Mouse (Mus musculus) midbrain, embryonic 15.5 days (tissue): ENCODE measurements around the gene AW822073. TPM values are rescaled to one million over a fixed set of nuclear protein-coding genes. Genes with fewer than 3 reads are reported as not detected.

Experiments used
- ATAC-seq: fragments of 200-750 bp; cut with Nextera tagmentation; replicated peaks from 2 replicates; pipeline ENCODE4 v1.8.0; 2017; ENCODE audit warnings: moderate TSS enrichment
- H3K27ac ChIP-seq: fragments of 300-500 bp; sonication (generic); 2 replicates; pipeline ENCODE4 v1.5.1; 2015; ENCODE audit warnings: mild to moderate bottlenecking, inconsistent platforms
- H3K27me3 ChIP-seq: fragments of 300-500 bp; sonication (generic); replicated peaks from 2 replicates; pipeline ENCODE4 v1.6.1; 2015; ENCODE audit warnings: inconsistent platforms
- H3K36me3 ChIP-seq: fragments of 300-500 bp; sonication (generic); replicated peaks from 2 replicates; pipeline ENCODE4 v1.6.1; 2015; ENCODE audit warnings: inconsistent platforms
- H3K4me1 ChIP-seq: fragments of 300-500 bp; sonication (generic); 2 replicates; pipeline ENCODE4 v1.6.1; 2015; ENCODE audit warnings: inconsistent platforms
- H3K4me2 ChIP-seq: fragments of 300-500 bp; sonication (generic); 2 replicates; pipeline ENCODE4 v1.6.1; 2015; ENCODE audit warnings: inconsistent platforms, mild to moderate bottlenecking, moderate library complexity
- H3K4me3 ChIP-seq: fragments of 300-500 bp; sonication (generic); 2 replicates; pipeline ENCODE4 v1.5.1; 2015; ENCODE audit warnings: mild to moderate bottlenecking, inconsistent platforms
- H3K9ac ChIP-seq: fragments of 300-500 bp; sonication (generic); 2 replicates; pipeline ENCODE4 v1.6.1; 2015; ENCODE audit warnings: mild to moderate bottlenecking, inconsistent platforms
- H3K9me3 ChIP-seq: fragments of 300-500 bp; sonication (generic); 2 replicates; pipeline ENCODE4 v1.6.1; 2016; ENCODE audit warnings: inconsistent platforms
- WGBS: fragments of 180-500 bp; shearing (Covaris S2); methylation state at CpG from one replicate; pipeline ENCODE4 v1.1.7; 2015; ENCODE audit warnings: mixed read lengths; 5-methylcytosine and 5-hydroxymethylcytosine counted together
- polyA plus RNA-seq: library from polyadenylated mRNA; unstranded; fragments of >200 nt; fragmentation: Nextera tagmentation; extraction: Ambion mirVana; gene quantifications from 2 replicates; pipeline ENCODE4 v1.2.1, GENCODE M21; 2015

AW822073 gene
- polyA plus RNA-seq, 1 experiment from 2014 or later: not detected

DNA sequence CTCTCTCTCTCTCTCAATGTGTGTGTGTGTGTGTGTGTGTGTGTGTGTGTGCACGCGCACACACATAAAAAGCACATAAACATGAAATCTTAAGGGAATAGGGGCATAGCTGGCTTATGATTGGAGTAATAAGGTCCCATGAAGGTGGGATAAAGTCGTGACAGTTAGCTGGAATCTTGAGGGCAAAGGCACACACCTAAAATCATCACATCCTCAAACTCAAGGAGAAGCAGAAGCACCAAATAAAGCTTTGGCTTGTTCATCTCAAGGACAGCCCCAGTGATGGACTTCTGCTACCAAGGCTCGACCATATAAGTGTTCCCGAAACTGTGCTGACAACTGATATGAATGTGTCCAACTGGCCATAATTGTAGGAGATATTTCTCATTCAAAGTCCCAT is 9.8 kb downstream of the AW822073 start:
- no peak overlapping the region for H3K4me3 ChIP-seq
- 80% methylated on average over 5 of the region's 5 CpGs for WGBS
- H3K27ac ChIP-seq: no peak overlapping the region
- H3K36me3 ChIP-seq: no peaks in the 10 kb centered on the region
- no peak for ATAC-seq
- no peaks in the 10 kb centered on the region for H3K9me3 ChIP-seq
- H3K4me2 ChIP-seq: no peak overlapping the region
- H3K27me3 ChIP-seq: no peaks in the 10 kb centered on the region
- H3K9ac ChIP-seq: no peak overlapping the region
- H3K4me1 ChIP-seq: no peaks in the 10 kb centered on the region

DNA sequence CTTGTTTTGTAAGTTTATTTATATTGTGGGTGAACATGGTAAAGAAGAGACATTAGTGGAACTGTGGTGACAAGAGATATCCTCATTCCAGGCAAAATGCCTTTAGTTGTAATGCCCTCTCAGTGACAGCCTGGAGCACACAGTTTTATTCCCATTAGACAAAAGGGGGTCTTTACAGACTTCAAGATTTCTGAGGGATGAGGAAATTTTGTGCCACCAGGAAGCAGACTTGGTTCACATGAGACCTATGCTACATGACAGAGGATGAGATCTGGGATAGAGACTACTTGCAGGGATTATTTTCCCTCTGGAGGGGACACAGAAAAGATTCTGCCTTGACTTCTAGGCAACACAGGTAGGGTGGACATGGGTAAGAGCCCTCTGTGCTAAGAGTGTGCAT is 10.2 kb downstream of the AW822073 start:
- ATAC-seq: no peak

DNA sequence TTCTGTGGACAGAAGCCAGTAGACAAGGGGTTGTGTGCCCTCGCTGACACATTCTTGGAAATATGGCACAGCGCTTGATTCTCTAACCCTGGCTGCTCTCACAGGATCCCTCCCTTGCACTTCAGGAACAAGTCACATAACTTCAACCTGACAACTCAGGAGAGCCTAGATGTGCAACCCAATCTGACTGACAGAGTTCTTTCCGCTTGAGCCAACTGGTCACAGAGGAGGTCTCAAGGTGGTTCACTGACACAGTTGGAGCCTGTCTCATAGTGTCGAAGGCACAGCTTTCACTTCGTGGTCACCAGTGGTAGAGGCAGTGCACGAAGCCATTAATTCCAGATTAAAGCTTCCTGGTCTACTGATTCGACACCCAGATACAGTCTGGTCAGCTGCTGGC is 12.5 kb downstream of the AW822073 start:
- Histone ChIP-seq H3K36me3 (no peaks in the 10 kb centered on the region), H3K9me3 (no peaks in the 10 kb centered on the region), H3K9ac (no peak overlapping the region), H3K4me2 (no peak overlapping the region), H3K4me1 (no peaks in the 10 kb centered on the region), H3K27ac (no peak overlapping the region), H3K4me3 (no peak overlapping the region), H3K27me3 (no peaks in the 10 kb centered on the region)
- ATAC-seq: no peak
- 81% methylated on average over 7 of the region's 7 CpGs for WGBS

More for the DNA sequence above, 10.2 kb downstream of the AW822073 start:
- no peak overlapping the region for H3K27ac ChIP-seq
- no peak overlapping the region for H3K9ac ChIP-seq
- no peaks in the 10 kb centered on the region for H3K9me3 ChIP-seq
- no peak overlapping the region for H3K4me3 ChIP-seq
- H3K4me1 ChIP-seq: no peaks in the 10 kb centered on the region
- no peaks in the 10 kb centered on the region for H3K27me3 ChIP-seq
- no peak overlapping the region for H3K4me2 ChIP-seq
- no peaks in the 10 kb centered on the region for H3K36me3 ChIP-seq

DNA sequence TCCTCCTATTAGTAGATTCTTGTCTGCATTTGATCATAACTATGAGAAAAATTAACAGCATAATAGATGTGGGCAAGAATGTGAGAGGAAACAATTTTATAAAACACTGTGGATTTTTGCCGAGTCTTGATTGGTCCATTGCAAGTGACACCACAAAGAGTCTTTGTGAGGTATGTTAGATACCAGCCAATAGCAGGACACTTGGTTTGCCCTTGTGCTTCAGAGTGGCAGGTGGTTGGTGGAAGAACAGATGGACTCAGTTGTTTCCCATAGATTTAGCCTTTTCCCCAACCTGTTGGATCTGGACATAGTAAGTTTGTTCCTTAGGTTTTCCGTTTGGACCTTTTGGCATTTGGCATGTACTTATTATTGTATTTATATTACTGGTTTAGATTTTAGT is 13.5 kb downstream of the AW822073 start:
- no peaks in the 10 kb centered on the region for H3K4me1 ChIP-seq
- no peak for ATAC-seq
- H3K9me3 ChIP-seq: no peaks in the 10 kb centered on the region
- no peak overlapping the region for H3K27ac ChIP-seq
- no peak overlapping the region for H3K9ac ChIP-seq
- no peak overlapping the region for H3K4me3 ChIP-seq
- WGBS: 93% methylated on average over 2 of the region's 2 CpGs
- no peaks in the 10 kb centered on the region for H3K27me3 ChIP-seq
- H3K36me3 ChIP-seq: no peaks in the 10 kb centered on the region
- no peak overlapping the region for H3K4me2 ChIP-seq

DNA sequence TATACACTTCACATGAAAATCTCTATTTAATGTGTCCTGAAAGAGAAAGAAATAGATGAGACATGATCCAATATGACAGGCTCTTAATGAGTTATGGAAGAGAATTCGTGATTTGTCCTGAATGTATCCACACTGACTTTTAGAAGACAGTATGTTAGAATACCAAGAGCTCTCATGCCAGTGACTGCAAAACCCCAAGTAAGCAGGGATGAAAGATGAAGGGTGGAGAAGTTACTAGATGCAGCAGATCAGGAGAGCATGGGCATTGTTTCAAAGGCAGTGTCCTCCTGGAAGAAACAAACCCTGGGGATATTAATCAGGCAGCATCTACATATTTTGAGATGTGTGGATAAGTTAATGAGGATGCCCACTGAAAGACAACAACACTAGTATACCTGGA is 14.2 kb downstream of the AW822073 start:
- Histone ChIP-seq H3K4me3 (no peak overlapping the region), H3K4me1 (no peaks in the 10 kb centered on the region), H3K4me2 (no peak overlapping the region), H3K27me3 (no peaks in the 10 kb centered on the region), H3K9me3 (no peaks in the 10 kb centered on the region), H3K36me3 (no peaks in the 10 kb centered on the region), H3K27ac (no peak overlapping the region), H3K9ac (no peak overlapping the region)
- no peak for ATAC-seq
- WGBS: 48% methylated on average over 1 of the region's 1 CpGs

DNA sequence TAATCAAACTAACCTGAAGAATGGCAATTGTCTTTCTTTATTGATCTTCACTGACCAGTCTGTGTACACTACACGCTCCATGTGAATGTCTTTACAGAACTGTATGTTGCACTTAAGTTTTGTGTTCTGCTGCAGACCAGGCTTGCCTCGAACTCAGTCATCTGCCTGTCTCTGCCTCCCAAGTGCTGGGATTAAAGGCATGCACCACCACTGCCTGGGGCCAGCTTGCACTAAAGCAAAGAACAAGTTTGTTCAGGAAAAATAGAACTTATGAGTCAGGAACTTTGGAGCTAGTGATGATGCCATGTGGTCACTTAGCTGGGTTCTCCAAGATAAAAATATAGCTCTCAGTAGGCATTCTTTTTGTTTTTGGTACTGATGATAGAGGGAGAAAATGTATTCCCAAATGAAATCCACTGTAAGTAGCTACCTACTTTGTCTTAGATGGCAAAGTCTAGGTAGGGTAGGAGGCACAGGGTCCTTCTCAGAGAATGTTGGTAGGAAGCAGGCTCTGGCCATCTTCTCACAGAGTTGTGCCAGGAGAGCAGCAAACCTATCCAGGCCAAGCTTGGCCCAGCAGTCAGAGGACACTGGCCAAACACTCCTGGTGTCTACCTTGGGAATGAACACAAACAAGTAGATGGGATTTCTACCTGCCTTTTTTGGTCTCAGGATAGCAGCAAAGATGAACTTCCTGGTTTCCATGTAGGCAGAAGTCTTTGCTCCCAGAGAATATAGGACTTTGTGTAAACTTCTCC is 14.8 kb downstream of the AW822073 start:
- 75% methylated on average over 2 of the region's 2 CpGs for WGBS

DNA sequence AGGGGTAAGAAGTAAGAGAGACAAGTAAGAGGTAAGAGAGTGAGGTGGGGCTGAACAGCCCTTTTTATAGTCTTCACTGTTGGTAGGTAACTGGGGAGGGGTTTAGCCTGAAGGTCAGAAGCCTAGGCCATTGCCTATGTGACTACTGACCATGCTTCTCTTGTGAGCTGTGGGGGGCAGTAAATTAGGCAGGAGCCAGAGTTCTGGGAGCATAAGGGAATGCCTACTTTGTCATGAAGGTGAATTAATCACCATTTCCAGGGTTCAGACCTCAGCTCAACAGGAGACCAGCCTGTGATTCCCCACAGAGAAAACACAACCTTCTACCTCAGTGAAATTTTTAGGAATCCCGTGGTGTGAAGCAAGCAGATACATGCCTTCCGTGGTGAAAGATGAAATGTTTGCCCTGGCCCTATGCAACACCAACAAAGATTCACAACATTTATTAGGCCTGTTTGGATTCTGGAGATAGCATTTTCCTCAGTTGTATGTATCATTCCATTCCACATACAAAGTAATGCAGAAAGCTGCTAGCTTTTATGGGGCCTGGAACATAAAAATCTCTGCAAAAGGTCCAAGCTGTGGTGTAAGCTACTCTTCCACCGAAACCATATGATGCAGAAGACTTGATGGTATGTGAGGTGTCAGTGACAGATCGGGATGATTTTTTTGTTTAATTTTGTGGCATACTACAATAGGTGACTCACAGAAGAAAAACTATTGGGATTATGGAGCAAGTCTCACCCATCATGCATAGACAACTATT is 17.9 kb downstream of the AW822073 start:
- H3K4me3 ChIP-seq: no peak overlapping the region
- no peak overlapping the region for H3K9ac ChIP-seq
- no peaks in the 10 kb centered on the region for H3K36me3 ChIP-seq
- no peaks in the 10 kb centered on the region for H3K4me1 ChIP-seq
- H3K9me3 ChIP-seq: no peaks in the 10 kb centered on the region
- WGBS: 88% methylated on average over 4 of the region's 4 CpGs
- H3K27ac ChIP-seq: no peak overlapping the region
- ATAC-seq: no peak
- H3K27me3 ChIP-seq: no peaks in the 10 kb centered on the region
- no peak overlapping the region for H3K4me2 ChIP-seq

More for the DNA sequence above, 14.8 kb downstream of the AW822073 start:
- H3K27ac ChIP-seq: no peak overlapping the region
- ATAC-seq: no peak
- H3K4me2 ChIP-seq: no peak overlapping the region
- H3K9ac ChIP-seq: no peak overlapping the region
- no peaks in the 10 kb centered on the region for H3K27me3 ChIP-seq
- H3K36me3 ChIP-seq: no peaks in the 10 kb centered on the region
- no peaks in the 10 kb centered on the region for H3K4me1 ChIP-seq
- no peak overlapping the region for H3K4me3 ChIP-seq
- H3K9me3 ChIP-seq: no peaks in the 10 kb centered on the region

DNA sequence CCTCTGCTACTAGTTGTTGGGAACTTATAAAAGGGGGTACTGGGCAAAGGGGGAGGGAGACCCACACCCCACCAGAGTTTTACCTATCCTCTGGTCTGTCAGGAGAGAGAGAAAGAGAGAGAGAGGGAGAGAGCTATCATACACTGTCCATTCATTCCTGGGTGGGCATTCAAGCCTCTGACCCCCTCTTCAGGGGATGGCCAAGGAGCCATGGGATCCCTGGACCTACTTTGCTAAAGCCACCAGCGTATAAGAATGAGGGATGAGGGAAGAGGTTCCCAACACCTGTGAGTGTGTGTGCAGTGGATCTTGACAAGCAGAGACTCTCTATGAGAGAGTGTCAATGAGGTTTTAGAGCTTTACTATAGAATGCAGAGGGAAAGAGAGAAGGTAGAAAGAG is 18.7 kb downstream of the AW822073 start:
- no peaks in the 10 kb centered on the region for H3K27me3 ChIP-seq
- no peak overlapping the region for H3K4me2 ChIP-seq
- H3K36me3 ChIP-seq: no peaks in the 10 kb centered on the region
- no peak overlapping the region for H3K9ac ChIP-seq
- no peaks in the 10 kb centered on the region for H3K4me1 ChIP-seq
- WGBS: 40% methylated on average over 1 of the region's 1 CpGs
- no peaks in the 10 kb centered on the region for H3K9me3 ChIP-seq
- H3K4me3 ChIP-seq: no peak overlapping the region
- ATAC-seq: no peak
- H3K27ac ChIP-seq: no peak overlapping the region

Other genes with a start within 250 kb of the AW822073 start
- not detected in 2 replicates for gene Duxf3, start 7.7 kb upstream of the AW822073 start, polyA plus RNA-seq
- gene Gm4981, start 11.8 kb upstream of the AW822073 start, polyA plus RNA-seq: not detected in 2 replicates
- gene Gcc2, start 30.6 kb upstream of the AW822073 start, polyA plus RNA-seq: 86.3 and 95.9 TPM in 2 replicates
- 52.6 and 54.6 TPM in 2 replicates for gene Lims1, start 98.5 kb upstream of the AW822073 start, polyA plus RNA-seq
- gene Ranbp2, start 222.0 kb upstream of the AW822073 start, polyA plus RNA-seq: 15.2 and 16.0 TPM in 2 replicates